30 mouse cellular contexts compared by ENCODE assay signal in genomic region chr9:105100807-105101570, GRCm38 (mm10). TPM values are rescaled to one million over a fixed set of nuclear protein-coding genes. Genes with fewer than 3 reads are reported as not detected.
DNase-seq lines count a peak whose midpoint lies in the region; ATAC-seq and TF ChIP-seq lines count a peak whose summit lies in the region.
"Had no signal": no experiment of that assay in that cellular context is flagged by ENCODE, and none has a peak within 500 bp of the region (broad histone marks: within the 10 kb centered on the region; RNA-seq: fewer than 3 reads in every experiment).

No protein-coding gene starts in this region.

- DNase-seq in naive thymus-derived CD4-positive, alpha-beta T cell, adult 2 months (ENCODE audit: low read depth) = peak; percentile 73
- peak; percentile 79 for DNase-seq in thymus, postnatal 14 days
- no peak for DNase-seq in gastrocnemius, postnatal 25 days
- no peak for DNase-seq in frontal cortex, postnatal 25 days (ENCODE audit: low spot score in 2 of 2)
- DNase-seq in midbrain, postnatal 0 days (ENCODE audit: low spot score) = no peak
- DNase-seq: cerebellum, adult 9-10 months; heart, postnatal 14 days; lung, adult 2 months; lung, postnatal 36 days; spleen, adult 18-20 months had no signal

- no peak overlapping the region for H3K9ac ChIP-seq in midbrain, postnatal 0 days (replicated peaks; ENCODE audit: low read length, poor library complexity, severe bottlenecking)
- H3K9ac ChIP-seq: embryonic facial prominence, embryonic 13.5 days; hindbrain, embryonic 13.5 days; neural tube, embryonic 13.5 days; stomach, embryonic 15.5 days had no signal

- no peaks in the 10 kb centered on the region for H3K4me1 ChIP-seq in midbrain, postnatal 0 days (ENCODE audit: insufficient read depth, low read length)
- H3K4me1 ChIP-seq: embryonic facial prominence, embryonic 13.5 days; hindbrain, embryonic 13.5 days; stomach, embryonic 15.5 days had no signal

- 62% methylated on average over 15 of the region's 15 CpGs for WGBS in midbrain, postnatal 0 days

- no peaks in the 10 kb centered on the region for H3K36me3 ChIP-seq in midbrain, postnatal 0 days (ENCODE audit: insufficient read depth, low read length)
- H3K36me3 ChIP-seq: embryonic facial prominence, embryonic 13.5 days; hindbrain, embryonic 13.5 days; midbrain, embryonic 10.5 days; neural tube, embryonic 13.5 days; stomach, embryonic 15.5 days had no signal

- no peak overlapping the region for H3K4me3 ChIP-seq in midbrain, postnatal 0 days (ENCODE audit: low read depth, low read length)
- H3K4me3 ChIP-seq: embryonic facial prominence, embryonic 13.5 days; hindbrain, embryonic 13.5 days; midbrain, embryonic 10.5 days; neural tube, embryonic 13.5 days; stomach, embryonic 15.5 days had no signal

- no peak overlapping the region for H3K4me2 ChIP-seq in midbrain, postnatal 0 days (ENCODE audit: low read depth, low read length, poor library complexity, severe bottlenecking)
- H3K4me2 ChIP-seq: embryonic facial prominence, embryonic 13.5 days; heart, embryonic 11.5 days; hindbrain, embryonic 13.5 days; liver, embryonic 11.5 days; neural tube, embryonic 13.5 days; stomach, embryonic 15.5 days had no signal

- no peaks in the 10 kb centered on the region for H3K27me3 ChIP-seq in midbrain, postnatal 0 days (ENCODE audit: insufficient read depth, low read length)
- H3K27me3 ChIP-seq: embryonic facial prominence, embryonic 13.5 days; hindbrain, embryonic 13.5 days; neural tube, embryonic 13.5 days; stomach, embryonic 15.5 days had no signal

- H3K9me3 ChIP-seq in midbrain, postnatal 0 days (ENCODE audit: low read length) = no peaks in the 10 kb centered on the region
- H3K9me3 ChIP-seq: embryonic facial prominence, embryonic 13.5 days; hindbrain, embryonic 13.5 days; midbrain, embryonic 10.5 days; neural tube, embryonic 13.5 days; stomach, embryonic 15.5 days had no signal

- peak; percentile 71 for ATAC-seq in CD4-positive, CD25-positive, alpha-beta regulatory T cell, adult 4 months
- ATAC-seq in activated CD4-positive, CD25-positive, alpha-beta regulatory T cell, adult 4 months = peak; percentile 57
- no peak for ATAC-seq in midbrain, postnatal 0 days (ENCODE audit: low FRiP score)
- ATAC-seq: forebrain, embryonic 14.5 days; intestine, embryonic 16.5 days had no signal

- no peak for TF ChIP-seq CTCF in midbrain, postnatal 0 days (IDR thresholded peaks at IDR 0.05)

- no peak overlapping the region for H3K27ac ChIP-seq in midbrain, postnatal 0 days (ENCODE audit: low read depth, low read length)
- H3K27ac ChIP-seq: embryonic facial prominence, embryonic 13.5 days; hindbrain, embryonic 13.5 days; midbrain, embryonic 10.5 days; neural tube, embryonic 13.5 days; stomach, embryonic 15.5 days had no signal

RNA-seq across cellular contexts. Expression of gene Nudt16, which starts 30.6 kb away (rescaled TPM):
- 10 to 100 TPM; 30.8 to 33.1 TPM for polyA plus RNA-seq in CD4-positive, CD25-positive, alpha-beta regulatory T cell, adult 4 months (2017; shearing (Covaris generic))
- polyA plus RNA-seq in activated CD4-positive, CD25-positive, alpha-beta regulatory T cell, adult 4 months (2017; shearing (Covaris generic)) = 10 to 100 TPM; 34.1 to 38.1 TPM
- total RNA-seq in gastrocnemius, postnatal 25 days (2021) = 1 to 10 TPM; 4.2 to 4.9 TPM
- total RNA-seq in midbrain, postnatal 0 days (2014; rRNA removed) = 20.4 and 24.4 TPM in 2 replicates
- polyA plus RNA-seq in midbrain, postnatal 0 days (2015; fragmentation: Nextera tagmentation; extraction: Ambion mirVana) = 33.4 and 35.8 TPM in 2 replicates

RNA-seq across cellular contexts. Expression of gene 1700080E11Rik, which starts 43.9 kb away (rescaled TPM):
- not detected for polyA plus RNA-seq in CD4-positive, CD25-positive, alpha-beta regulatory T cell, adult 4 months (2017; shearing (Covaris generic))
- polyA plus RNA-seq in activated CD4-positive, CD25-positive, alpha-beta regulatory T cell, adult 4 months (2017; shearing (Covaris generic)) = not detected
- total RNA-seq in gastrocnemius, postnatal 25 days (2021) = not detected
- not detected in 2 replicates for total RNA-seq in midbrain, postnatal 0 days (2014; rRNA removed)
- not detected in 2 replicates for polyA plus RNA-seq in midbrain, postnatal 0 days (2015; fragmentation: Nextera tagmentation; extraction: Ambion mirVana)
- total RNA-seq: adrenal gland, adult 18-20 months; gastrocnemius, postnatal 4 days; heart, postnatal 14 days; layer of hippocampus, postnatal 10 days; MEL had no signal
- polyA plus RNA-seq: C2C12; cortical plate, adult 2 months; embryonic facial prominence, embryonic 13.5 days; forebrain, embryonic 14.5 days; heart, embryonic 11.5 days; hindbrain, embryonic 13.5 days; intestine, embryonic 16.5 days; kidney, embryonic 14.5 days; large intestine, adult 2 months; limb, embryonic 11.5 days; liver, embryonic 11.5 days; lung, adult 2 months; midbrain, embryonic 10.5 days; neural tube, embryonic 13.5 days; stomach, embryonic 15.5 days had no signal

RNA-seq across cellular contexts. Expression of gene Mrpl3, which starts 48.0 kb away (rescaled TPM):
- 10 to 100 TPM; 25.5 to 29.2 TPM for polyA plus RNA-seq in CD4-positive, CD25-positive, alpha-beta regulatory T cell, adult 4 months (2017; shearing (Covaris generic))
- polyA plus RNA-seq in activated CD4-positive, CD25-positive, alpha-beta regulatory T cell, adult 4 months (2017; shearing (Covaris generic)) = 10 to 100 TPM; 26.8 to 29.4 TPM
- total RNA-seq in gastrocnemius, postnatal 25 days (2021) = 10 to 100 TPM; 75.9 to 83.7 TPM
- total RNA-seq in midbrain, postnatal 0 days (2014; rRNA removed) = 66.0 and 89.7 TPM in 2 replicates
- polyA plus RNA-seq in midbrain, postnatal 0 days (2015; fragmentation: Nextera tagmentation; extraction: Ambion mirVana) = 85.2 and 97.1 TPM in 2 replicates

Comparison
In these comparisons a context has a peak if more than half of its experiments do, and no peak if none do; other contexts are left out.
1. DNase-seq: peak in naive thymus-derived CD4-positive, alpha-beta T cell, adult 2 months (single experiment) and thymus, postnatal 14 days (single experiment); none in gastrocnemius, postnatal 25 days (single experiment), frontal cortex, postnatal 25 days (0 of 2) and midbrain, postnatal 0 days (single experiment).